Mouse (Mus musculus): Measurements from ENCODE around the gene Arl5a. TPM values are rescaled to one million over a fixed set of nuclear protein-coding genes. Genes with fewer than 3 reads are reported as not detected.

Arl5a gene
- total RNA-seq (2021) = 10 to 100 TPM; 27.3 to 33.2 TPM
- long read RNA-seq, experiment 1, full-length matches to known transcripts = 14 of 21 reads
- long read RNA-seq, experiment 1, partial matches to known transcripts = 0 of 21 reads
- long read RNA-seq, experiment 1, other reads (novel, unspliced or antisense) = 7 of 21 reads
- long read RNA-seq, experiment 2, full-length matches to known transcripts = 18 of 23 reads
- long read RNA-seq, experiment 2, partial matches to known transcripts = 0 of 23 reads
- long read RNA-seq, experiment 2, other reads (novel, unspliced or antisense) = 5 of 23 reads

- intact Hi-C loops (cut with DNase I; ENCODE audit: low total_unique reads) = no loop called here
- DNase-seq = peak; percentile 98
Measured at GRCm38 (mm10) chr2:52424747-52425522, at the start of gene Arl5a. Arl5a (minus strand) TSS chr2:52424901.

DNA sequence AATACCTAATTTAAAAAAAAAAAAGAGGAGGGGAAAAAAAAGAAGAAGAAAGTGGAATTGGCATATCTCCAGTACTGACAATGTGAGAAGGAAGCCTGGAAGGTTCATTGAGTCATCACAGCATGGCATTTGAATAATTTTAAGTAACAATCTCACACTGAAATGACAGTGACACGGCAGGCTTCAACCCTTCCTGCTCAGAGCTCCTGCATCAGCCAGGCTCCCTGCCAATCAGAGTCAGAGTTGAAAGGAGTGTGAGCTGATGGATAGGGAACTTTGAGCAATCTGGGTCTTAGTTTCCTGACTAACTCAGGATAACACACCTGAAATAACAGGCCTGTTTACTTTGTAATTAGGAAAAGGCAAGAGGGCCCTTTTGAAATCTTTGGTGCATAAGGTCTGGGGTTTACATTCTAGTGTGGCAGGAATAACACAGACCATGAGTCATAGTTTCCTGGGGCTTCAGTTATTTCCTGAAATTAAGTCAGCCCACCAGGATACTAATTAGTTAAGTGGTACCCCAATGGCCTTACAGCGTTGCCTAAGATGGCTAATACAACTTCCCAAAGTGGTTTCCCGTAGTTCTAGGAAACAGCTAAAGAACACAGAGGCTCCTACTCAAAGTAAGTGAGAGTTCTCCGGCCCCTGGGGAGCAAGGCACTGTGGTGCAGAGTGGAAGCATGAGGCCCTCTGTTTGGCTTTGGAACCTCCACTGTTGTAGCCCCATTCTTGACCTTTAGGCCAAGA is 47.0 kb upstream of the Arl5a start:
- intact Hi-C loops (cut with DNase I; ENCODE audit: low total_unique reads) = no loop called here

GRCm38 (mm10) chr2:52470044-52470560 is 45.4 kb upstream of the Arl5a start:
- intact Hi-C loops (cut with DNase I; ENCODE audit: low total_unique reads) = no loop called here
- DNase-seq = no peak

More for the DNA sequence above, 47.0 kb upstream of the Arl5a start:
- no peak for DNase-seq

GRCm38 (mm10) chr2:52467629-52468028 is 42.9 kb upstream of the Arl5a start:
- intact Hi-C loops (cut with DNase I; ENCODE audit: low total_unique reads) = no loop called here
- no peak for DNase-seq

DNA sequence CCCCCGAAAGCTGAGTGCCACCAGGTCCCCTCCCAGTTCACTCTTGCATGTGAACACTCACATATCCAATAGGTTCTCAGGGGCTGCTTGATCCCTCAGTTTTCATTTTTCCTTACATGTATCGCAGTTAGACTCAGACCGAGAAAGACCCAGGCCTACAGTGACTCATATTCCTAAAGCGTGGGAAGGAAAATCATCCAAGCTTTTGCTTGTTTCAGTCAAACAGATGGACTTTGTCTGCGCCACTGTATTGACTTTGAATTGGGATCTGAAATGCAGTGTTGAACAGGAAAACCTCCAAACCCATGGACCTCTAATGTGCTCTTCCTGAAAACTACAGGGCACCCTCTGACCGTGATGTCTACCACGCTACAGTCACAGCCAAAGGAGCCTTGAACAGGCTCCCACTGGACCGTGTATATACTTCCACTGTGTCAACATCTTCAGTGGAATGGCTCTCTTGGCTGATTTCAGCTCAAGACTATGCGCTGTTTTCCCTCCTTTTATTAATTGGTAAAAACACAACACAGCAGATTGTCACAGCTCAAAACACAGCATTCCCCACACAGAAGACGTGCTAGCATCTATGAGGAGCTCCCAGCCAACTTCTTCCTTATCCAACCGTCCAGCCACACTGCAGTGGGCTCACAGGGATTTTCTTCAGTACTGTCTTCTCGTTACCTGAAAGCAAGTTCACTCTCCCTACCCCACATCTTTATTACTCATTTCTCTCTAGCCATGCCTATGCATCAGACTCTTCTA is 36.7 kb upstream of the Arl5a start:
- intact Hi-C loops (cut with DNase I; ENCODE audit: low total_unique reads) = no loop called here

DNA sequence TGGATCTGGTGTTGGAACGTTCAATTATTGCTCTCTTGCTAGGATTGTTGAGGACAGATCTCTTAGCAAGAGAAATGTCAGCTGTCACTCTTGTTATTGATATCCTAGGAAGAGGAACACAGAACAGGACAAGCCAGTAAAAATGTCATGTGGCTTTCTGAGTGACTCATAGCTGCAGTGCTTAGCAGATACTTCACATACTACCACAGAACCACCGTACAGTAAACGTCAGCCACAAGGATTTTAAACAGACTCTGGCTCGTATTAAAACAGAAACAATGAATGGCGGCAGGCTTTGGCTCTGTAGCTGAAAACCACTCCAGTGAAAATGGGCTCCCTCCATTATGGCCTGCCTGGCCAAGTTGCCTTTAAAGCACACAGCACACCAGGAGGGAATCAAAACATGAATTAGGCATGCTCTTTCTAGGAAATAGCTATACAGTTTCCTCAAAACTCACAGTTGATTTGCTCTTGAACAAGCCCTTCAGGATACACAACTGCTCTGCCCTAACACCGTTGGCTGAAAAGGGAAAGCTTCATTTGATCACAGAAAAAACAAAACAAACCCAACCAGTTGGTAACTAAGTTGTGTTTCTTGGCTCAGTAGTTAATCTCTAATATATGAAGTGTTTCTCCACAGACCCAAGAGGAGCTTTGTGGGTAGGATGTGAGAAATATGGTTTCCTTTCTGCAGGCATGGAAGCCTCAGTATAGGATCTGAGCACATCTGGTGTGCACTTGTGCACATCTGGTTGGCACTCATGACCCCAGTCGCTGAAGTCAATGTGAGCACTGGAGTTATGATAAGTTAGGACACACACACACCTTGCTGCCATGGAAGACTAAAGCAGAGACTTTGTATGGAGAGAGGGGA is 31.1 kb upstream of the Arl5a start:
- intact Hi-C loops (cut with DNase I; ENCODE audit: low total_unique reads) = no loop called here
- no peak for DNase-seq

More for the DNA sequence above, 36.7 kb upstream of the Arl5a start:
- no peak for DNase-seq

GRCm38 (mm10) chr2:52449818-52450217 is 25.1 kb upstream of the Arl5a start:
- no peak for DNase-seq
- intact Hi-C loops (cut with DNase I; ENCODE audit: low total_unique reads) = no loop called here

GRCm38 (mm10) chr2:52448916-52449315 is 24.2 kb upstream of the Arl5a start:
- intact Hi-C loops (cut with DNase I; ENCODE audit: low total_unique reads) = no loop called here
- DNase-seq = no peak

GRCm38 (mm10) chr2:52446648-52447047 is 21.9 kb upstream of the Arl5a start:
- no peak for DNase-seq
- intact Hi-C loops (cut with DNase I; ENCODE audit: low total_unique reads) = no loop called here

DNA sequence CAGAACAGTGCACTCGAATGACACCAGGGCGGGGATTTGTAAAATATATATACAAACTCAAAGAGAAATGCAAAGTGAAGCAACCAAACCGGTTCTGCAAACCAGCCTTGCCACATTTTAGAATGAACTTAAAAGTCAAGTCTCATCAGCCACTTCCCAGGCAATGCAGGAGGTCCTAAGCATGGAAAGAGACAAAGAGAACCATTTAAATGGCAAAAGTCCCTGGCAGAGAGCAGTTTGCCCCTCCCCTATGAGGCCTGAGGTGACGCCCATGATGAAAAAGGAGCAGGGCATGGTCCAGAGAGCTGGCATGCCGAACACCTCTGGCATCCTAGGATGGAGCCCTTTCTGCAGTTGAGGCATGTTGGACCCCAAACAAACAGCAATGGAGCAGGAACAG is 17.4 kb upstream of the Arl5a start:
- intact Hi-C loops (cut with DNase I; ENCODE audit: low total_unique reads) = no loop called here
- DNase-seq = no peak

DNA sequence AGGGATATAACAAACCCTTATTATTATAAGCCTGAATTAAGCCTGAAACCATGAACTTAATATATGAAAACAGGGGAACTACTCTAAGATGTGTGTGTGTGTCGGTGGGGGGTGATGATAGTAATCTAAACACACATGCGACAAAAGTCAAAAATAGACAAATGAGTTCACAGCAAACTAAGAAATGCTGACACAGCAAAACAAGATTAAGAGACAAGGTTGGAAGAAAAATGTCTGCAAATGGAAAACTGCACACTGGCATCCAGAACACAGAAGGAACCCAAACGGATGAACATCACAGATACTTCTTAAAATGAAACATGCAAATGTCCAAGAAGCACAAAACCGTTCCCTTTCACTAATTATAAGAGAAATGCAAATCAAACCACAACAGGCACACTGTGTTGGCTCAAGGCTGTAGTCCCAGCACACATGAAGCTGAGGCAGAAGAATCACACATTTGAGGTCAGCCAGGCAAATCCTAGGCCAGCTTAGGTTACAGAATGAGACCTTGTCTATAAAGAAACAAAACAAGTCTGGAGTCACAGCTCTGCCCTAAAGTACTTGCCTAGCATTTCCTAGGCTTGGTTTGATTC is 15.8 kb upstream of the Arl5a start:
- intact Hi-C loops (cut with DNase I; ENCODE audit: low total_unique reads) = no loop called here

GRCm38 (mm10) chr2:52438437-52438836 is 13.7 kb upstream of the Arl5a start:
- intact Hi-C loops (cut with DNase I; ENCODE audit: low total_unique reads) = loop anchor here (10.0 kb wide), 1 partner anchor 136 kb away; no protein-coding TSS in a partner anchor
- DNase-seq = no peak

More for the DNA sequence above, 15.8 kb upstream of the Arl5a start:
- DNase-seq = no peak

- DNase-seq = no peak
- intact Hi-C loops (cut with DNase I; ENCODE audit: low total_unique reads) = loop anchor here (10.0 kb wide), 1 partner anchor 137 kb away; no protein-coding TSS in a partner anchor
Measured at GRCm38 (mm10) chr2:52438013-52438412, 13.3 kb upstream of the Arl5a start.

DNA sequence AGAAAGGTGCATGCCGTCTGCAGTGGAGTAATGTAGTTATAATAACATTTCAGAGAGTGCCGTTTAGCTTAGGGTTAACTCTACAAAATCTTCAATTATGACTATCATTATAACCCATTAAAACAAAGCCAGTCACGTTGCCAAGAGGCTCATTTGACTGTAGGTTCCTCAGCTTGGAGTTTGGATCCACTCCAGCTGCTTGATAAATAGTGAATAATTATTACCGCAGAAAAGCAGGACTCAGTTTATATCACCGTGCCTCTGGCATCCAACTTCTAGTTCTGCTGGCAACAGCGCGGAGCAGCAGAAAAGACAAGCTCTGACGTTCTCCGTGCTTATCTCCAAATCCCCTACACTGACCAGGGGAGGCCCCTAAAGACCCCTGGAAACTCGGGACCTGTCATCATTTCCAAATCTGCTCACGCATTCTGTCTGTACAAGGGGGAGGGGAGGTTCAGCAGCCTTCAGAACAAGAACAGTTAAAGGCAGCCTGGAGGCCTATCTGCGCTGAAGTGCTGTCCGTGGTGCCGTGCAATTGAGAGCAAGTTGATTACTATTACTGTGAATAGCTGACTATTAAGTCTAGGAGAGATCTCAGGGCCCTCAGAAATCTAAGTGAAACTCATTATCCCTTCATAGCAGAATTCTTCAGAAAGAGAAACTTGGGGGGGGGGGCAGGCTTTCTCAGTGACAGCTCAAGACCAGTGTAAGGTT is 11.4 kb upstream of the Arl5a start:
- DNase-seq = no peak
- intact Hi-C loops (cut with DNase I; ENCODE audit: low total_unique reads) = loop anchor here (10.0 kb wide), 1 partner anchor 139 kb away; no protein-coding TSS in a partner anchor

DNA sequence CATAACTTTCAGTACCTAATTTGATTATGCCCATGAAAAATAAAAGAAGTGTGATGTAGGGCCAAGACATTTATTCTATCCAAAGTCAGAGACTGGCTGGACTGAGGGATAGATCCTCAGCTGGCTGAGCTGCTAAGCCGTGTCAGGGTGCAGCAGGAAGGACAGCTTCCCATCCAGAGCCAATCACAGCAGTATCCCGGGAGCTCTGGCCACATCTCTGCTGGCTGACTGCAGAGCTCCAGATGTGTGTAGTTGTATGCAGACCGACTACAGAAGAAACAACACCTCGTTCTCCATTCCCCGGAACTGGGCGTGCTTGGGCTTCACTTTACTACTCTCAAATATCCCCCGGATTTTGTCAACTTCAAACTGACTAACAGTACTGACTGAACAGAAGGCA is 8.7 kb upstream of the Arl5a start:
- peak; percentile 47 for DNase-seq
- intact Hi-C loops (cut with DNase I; ENCODE audit: low total_unique reads) = loop anchor here (10.0 kb wide), 1 partner anchor 141 kb away; no protein-coding TSS in a partner anchor

DNA sequence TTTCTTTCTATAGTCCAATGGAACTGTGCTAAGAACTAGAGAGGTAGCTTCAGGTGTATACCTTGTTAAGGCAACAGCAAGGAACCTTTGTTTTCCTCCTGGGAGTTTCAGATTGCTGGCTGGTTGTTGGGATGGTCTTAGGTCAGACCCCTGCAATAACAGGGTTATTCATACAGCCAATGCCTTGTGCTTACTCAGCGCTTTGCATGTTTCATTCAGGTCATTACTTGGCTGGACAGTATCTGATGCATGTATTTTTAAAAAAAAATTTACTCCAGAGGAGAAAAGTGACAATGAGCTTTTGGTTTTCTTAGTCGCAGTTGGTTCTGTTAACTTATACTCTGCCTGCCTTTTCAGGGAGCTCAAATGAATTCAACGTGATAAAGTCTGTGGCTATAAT is 2.7 kb upstream of the Arl5a start:
- intact Hi-C loops (cut with DNase I; ENCODE audit: low total_unique reads) = no loop called here
- DNase-seq = no peak

GRCm38 (mm10) chr2:52426041-52426440 is 1.3 kb upstream of the Arl5a start:
- intact Hi-C loops (cut with DNase I; ENCODE audit: low total_unique reads) = no loop called here
- DNase-seq = no peak
